Mouse (Mus musculus) CD4-positive helper T cell, adult 2 months (primary cell): ENCODE results near the gene Cmss1.

Source experiments
- DNase-seq: peaks from one replicate; pipeline ENCODE4 v3.0.0-alpha.2; 2012; ENCODE audit warnings: low read depth, missing footprints, low spot score

The Cmss1 gene

GRCm38 (mm10) chr16:57558258-57558657 is 48.4 kb downstream of the Cmss1 start:
- no peak for DNase-seq

- DNase-seq: no peak
Measured at GRCm38 (mm10) chr16:57556244-57556643, 50.4 kb downstream of the Cmss1 start.

DNA sequence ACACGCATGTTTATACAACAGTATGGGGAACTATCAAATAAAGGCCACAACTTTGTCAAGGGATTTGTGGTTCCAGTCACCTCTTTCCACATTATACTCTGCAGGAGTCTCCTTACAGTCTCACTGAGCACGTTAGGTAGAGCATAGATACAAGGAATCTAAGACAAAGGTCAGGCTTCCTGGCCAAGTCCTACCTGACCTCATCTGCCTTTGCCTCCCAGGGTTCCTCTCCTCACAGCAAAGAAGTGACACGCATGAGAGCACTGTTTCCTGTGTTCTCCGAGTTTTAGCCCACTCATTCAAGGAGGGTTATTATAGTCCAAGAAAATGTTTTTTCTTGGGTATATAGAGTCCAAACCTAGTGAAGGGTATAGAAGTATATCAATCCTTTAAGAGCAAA is 51.0 kb downstream of the Cmss1 start:
- DNase-seq: no peak

GRCm38 (mm10) chr16:57554886-57555400 is 51.7 kb downstream of the Cmss1 start:
- no peak for DNase-seq

GRCm38 (mm10) chr16:57553235-57553634 is 53.4 kb downstream of the Cmss1 start:
- no peak for DNase-seq

DNA sequence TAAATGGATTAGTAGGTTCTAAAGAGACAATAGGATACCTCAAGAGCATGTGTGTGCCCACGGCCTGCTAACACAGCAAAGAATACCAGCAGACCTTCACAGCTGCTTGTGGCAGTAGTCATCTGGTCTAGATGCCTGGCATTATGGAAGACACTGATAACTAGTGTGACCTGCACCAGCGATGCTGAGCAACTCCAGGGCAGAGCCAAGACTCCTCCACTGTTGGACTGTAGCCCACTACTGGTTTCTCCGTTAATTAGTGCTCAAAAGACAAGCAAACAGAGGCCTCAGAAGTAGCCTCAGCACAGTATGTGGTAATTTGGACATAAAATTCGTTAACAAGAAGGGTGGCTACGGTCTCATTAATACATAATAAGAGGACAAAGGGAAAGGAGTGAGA is 54.0 kb downstream of the Cmss1 start:
- DNase-seq: no peak

DNA sequence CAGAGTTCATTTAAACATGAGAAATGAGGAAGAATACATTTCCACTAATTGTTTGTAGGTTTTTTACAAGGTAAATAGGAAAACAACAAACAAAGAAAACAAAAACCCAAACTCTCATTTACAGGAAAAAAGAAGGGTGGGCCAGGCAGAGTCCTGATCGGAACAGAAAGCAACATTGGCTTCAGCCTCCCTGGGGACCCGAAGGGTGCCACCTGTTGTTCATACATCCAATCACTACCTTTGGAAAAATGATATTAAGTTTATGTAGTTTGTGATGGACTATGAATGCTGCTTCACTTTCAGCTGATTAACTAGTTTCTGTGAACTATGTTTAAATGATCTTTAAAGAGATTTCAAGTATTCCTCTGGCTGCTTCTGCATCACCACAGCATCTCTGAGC is 55.0 kb downstream of the Cmss1 start:
- no peak for DNase-seq

DNA sequence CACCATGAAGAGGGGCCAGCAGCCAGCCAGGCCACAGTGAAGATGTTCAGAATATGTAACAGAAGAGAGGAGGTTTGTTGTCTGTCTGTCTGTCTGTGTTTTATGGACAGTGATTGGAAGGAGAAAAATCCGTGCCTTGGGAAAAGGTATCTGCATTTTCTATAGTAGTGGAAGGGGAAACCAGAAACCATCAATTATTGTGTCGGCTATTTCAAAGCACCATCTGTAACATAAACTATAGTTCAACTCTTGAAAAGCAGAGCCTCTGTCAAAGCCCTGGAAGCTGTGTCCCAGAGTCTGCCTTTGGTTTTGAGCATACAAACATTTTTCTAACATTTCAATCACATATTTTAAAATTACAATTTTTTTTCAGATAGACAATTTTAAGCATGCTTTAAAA is 55.8 kb downstream of the Cmss1 start:
- DNase-seq: no peak

DNA sequence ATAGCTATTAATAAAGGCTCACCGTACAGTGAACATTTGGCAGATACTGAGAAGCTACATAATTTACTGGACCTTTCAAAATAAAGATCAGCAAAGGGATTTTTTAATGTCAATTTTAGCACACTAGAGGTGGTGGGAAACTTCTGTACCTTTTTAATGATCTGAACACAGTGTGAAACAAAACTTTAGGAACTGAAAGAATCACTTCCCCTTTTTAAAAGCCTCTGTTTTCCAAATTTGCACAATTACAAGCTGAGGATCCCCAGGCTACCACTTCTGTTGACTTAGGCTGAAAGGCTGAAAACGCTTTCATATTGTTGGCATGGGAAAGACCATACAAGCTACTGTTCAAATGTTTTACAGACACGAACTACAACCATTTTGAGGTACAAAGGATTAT is 56.6 kb downstream of the Cmss1 start:
- no peak for DNase-seq

GRCm38 (mm10) chr16:57549061-57550037 is 57.3 kb downstream of the Cmss1 start:
- DNase-seq: peak; percentile 77

DNA sequence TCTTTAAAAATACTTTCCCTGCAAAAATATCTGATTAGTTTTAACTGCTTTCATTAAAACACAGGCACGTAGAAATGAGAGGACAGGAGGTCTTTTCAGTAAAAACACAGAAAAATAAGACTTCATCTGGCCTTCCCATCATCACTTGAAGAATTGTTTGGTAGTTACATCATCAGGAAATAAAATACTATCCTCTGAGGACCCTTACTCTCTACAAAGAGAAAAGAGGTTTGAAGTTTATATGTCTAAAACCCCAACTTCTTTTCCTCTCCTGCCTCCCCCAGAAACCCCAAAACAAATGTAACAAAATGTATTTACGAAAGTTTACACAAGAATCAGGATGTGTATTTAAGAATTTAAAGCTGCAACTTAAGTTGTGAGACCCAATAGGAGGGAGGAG is 58.1 kb downstream of the Cmss1 start:
- no peak for DNase-seq

- DNase-seq: no peak
Measured at GRCm38 (mm10) chr16:57546355-57546754, 60.3 kb downstream of the Cmss1 start.

DNA sequence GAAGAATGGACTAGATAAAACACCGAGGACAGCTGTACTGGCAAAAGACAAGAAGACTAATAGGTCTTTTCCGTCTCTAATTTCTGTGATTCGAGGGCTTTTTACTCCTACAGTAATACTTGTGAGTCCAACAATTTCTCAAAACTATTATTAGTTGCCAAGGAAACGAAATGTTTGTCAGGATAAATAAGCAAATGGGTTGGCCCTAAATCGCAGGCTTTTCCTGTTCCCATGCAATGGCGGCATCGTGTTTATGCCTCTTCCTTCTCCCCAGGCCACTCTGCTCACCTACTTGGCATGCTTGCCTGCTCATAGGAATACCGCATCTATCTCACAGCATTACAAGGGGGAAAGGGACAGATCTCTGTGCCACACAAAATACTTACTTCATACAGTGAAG is 62.2 kb downstream of the Cmss1 start:
- DNase-seq: no peak

GRCm38 (mm10) chr16:57543243-57543642 is 63.4 kb downstream of the Cmss1 start:
- DNase-seq: no peak

- no peak for DNase-seq
Measured at GRCm38 (mm10) chr16:57536511-57536910, 70.2 kb downstream of the Cmss1 start.

DNA sequence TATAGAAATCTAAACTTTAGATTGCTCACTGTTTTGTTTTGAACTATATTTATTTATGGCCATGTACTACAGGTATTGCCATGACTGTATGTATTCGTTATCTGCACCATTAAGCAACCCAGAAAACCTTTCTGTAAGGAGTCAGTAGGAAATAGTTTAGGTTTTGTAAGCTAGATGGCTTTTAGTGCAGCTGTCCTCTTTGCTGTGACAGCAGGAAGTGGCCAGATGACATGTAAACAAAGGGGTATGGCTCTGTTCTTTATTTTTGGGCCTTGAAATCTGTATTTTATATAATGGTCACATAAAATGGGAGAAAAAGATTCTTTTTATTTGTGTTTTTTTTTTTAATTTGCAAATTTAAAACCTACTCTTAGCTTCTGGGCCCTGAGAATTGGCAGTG is 71.9 kb downstream of the Cmss1 start:
- DNase-seq: no peak

DNA sequence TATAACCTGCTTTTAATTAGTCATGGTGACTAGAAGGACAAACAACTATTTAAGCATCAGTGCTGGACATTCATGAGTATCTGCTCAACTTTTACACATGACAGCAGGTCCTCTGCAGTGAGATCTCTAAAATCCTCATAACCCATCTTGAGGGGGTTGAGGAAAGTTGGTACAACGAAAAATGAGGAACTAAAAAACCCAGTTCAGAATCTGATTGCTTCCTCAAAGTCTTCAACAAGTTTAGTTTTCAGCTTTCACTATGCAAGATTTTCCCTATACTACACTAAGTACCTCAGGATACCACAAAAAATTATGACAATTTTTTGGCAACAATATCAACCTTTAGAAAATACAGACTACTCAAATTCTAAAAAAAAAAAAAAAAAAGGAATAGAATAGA is 72.3 kb downstream of the Cmss1 start:
- no peak for DNase-seq

DNA sequence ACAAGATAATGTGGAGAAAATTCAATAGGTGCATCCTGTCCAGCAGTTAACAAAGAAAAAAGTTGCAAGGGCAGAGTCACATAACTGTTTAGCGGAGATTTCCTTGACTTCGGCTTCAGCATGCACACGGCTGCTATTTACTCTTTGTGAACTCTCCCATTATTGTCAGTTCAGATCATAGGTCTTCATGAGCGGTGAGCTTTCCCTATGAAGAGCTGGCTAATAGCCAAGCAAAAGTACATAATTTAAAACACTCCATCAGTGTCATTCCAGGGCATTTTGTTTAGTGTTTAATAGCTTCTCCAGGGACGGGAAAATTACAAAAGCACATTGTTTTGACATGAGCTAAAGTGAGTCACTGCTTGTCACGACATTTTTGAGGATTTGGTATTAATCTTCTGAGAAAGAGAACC is 74.6 kb downstream of the Cmss1 start:
- DNase-seq: no peak

DNA sequence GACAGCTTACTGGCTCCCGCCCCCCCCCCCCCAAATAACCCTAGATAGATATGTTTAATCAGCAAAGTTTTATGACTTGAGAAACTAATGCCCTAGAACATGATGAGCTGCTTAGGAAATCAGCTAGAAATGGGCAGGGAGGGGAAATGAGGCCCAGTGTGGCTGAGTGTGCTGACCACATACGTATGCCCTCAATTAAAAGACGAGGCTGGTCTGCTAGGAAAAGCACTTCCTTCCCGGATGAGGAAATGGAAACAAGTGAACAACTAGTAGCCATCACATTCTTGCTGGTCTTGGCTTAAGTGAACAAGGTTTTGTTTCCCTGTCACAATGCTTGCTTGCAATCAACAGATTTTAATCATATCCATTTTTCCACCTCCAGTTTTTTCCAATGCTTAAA is 76.1 kb downstream of the Cmss1 start:
- DNase-seq: no peak

DNA sequence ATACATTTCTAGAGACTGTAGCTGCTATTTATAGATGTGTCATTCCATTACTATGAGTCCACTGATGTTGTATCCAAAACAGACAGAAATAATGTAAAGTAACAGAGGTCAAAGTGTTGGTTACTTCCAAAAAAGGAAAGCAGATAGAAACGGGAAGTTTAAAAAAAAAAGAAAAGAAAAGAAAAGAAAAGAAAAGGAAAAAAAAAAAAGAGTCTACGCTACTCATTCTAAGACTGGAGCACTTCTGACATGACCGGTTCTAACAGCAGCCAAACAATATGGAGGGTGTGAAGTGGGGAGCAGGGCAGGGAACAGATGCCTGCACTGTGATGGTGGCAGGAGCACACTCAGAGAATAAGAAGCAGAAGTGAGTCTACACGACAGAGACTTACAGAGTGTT is 78.2 kb downstream of the Cmss1 start:
- DNase-seq: no peak

DNA sequence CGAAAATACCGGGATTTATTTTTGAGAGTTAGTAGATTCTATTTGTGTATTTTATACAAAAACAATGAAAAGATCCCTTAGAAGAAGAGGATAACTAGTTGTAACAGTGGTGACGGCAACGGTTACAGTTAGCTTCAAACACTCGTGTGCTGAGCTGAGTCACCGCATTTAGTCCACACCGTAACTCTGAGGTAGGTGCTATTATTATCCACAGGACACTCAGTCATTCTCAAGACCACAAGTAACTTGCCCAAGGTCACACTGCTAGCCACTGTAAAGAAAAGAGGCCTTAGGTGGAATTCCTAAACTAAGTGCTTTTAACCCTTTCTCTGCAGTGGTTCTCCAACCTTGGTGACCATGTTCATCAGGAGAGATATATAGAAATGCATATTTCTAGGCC is 79.8 kb downstream of the Cmss1 start:
- no peak for DNase-seq

DNA sequence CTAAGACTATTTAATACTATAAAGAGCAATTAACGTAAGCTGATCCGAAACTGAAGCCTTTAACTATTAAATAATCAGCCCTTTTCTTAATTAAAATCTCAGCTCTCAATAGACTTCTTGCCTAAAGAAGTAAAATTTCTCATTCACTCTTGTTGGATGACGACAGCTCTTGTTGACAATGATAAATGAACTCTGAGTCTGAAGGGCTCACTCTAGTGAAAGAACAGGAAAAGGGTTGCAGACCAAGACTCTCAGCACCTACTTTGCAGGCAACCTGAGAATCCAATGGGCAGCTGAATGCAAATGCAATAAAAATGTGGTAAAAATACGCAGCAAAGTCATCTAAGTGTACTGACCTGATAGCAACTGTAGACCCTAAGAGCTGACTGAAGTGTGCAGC is 81.2 kb downstream of the Cmss1 start:
- DNase-seq: no peak

DNA sequence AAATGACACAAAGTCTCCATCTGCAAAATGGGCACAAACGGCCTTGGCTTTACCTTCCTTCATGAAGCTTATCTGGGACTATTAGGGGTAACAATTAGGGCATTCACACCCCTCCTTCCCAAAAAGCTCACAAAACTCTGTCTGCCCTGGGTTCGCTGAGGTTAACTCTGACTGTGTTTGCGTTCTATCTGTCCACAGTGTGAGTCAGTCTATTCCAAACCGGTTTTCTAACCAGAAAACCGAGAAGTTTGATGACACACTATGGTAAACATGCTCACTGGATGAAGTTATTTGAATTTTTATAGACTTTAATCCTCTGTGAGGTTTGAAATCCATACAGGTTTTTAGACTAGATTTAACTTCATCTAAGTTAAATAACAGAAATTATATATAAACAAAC is 81.6 kb downstream of the Cmss1 start:
- DNase-seq: no peak
